In genomic region chr7:105740089-105740795, GRCm38 (mm10) we compare ENCODE assay signal across 22 mouse cellular contexts. TPM values are rescaled to one million over a fixed set of nuclear protein-coding genes. Genes with fewer than 3 reads are reported as not detected.
DNase-seq lines count a peak whose midpoint lies in the region; ATAC-seq and TF ChIP-seq lines count a peak whose summit lies in the region.
"Had no signal": no experiment of that assay in that cellular context is flagged by ENCODE, and none has a peak within 500 bp of the region (broad histone marks: within the 10 kb centered on the region; RNA-seq: fewer than 3 reads in every experiment).

No protein-coding gene starts in this region.

- H3K79me2 ChIP-seq in CH12.LX (replicated peaks; ENCODE audit: control insufficient read depth, extremely low read depth, insufficient read depth, poor library complexity, severe bottlenecking), result peaks cover 20% of the 10 kb centered on the region

- peak overlapping the region; percentile 93; the same call in 1 of the 2 replicates for H3K27ac ChIP-seq in kidney, embryonic 14.5 days (ENCODE audit: low read depth, low read length)
- no peak overlapping the region for H3K27ac ChIP-seq in CH12.LX (ENCODE audit: insufficient read depth, low read depth)
- H3K27ac ChIP-seq in brown adipose tissue, adult 24 weeks (replicated peaks; ENCODE audit: low read depth, low read length), result peak overlapping the region; percentile 93
- H3K27ac ChIP-seq: hindbrain, embryonic 14.5 days; neural tube, embryonic 15.5 days had no signal

- dilution Hi-C loops in CH12.LX (cut with MboI; ENCODE audit: extremely low pct_ligation_motif_present, extremely low pct_unique_long_range_greater_than_20kb, low sequenced_read_pairs), result no loop called here

- H3K27me3 ChIP-seq in kidney, embryonic 14.5 days (ENCODE audit: control insufficient read depth, insufficient read depth, low read length), result no peaks in the 10 kb centered on the region
- no peaks in the 10 kb centered on the region for H3K27me3 ChIP-seq in CH12.LX (replicated peaks)
- H3K27me3 ChIP-seq: neural tube, embryonic 15.5 days had no signal

- WGBS in kidney, embryonic 14.5 days, result 90% methylated on average over 13 of the region's 13 CpGs

- ATAC-seq in kidney, embryonic 14.5 days (ENCODE audit: low FRiP score, low TSS enrichment), result no peak
- ATAC-seq in inflammation-experienced regulatory T-cells, adult 6 months, result no peak
- ATAC-seq: intestine, postnatal 0 days; lung, postnatal 0 days had no signal

- no peak overlapping the region for H3K4me2 ChIP-seq in kidney, embryonic 14.5 days (replicated peaks; ENCODE audit: low read depth, low read length)
- no peak overlapping the region for H3K4me2 ChIP-seq in CH12.LX (ENCODE audit: insufficient read depth, low read depth, poor library complexity, severe bottlenecking)
- H3K4me2 ChIP-seq: hindbrain, embryonic 14.5 days; neural tube, embryonic 15.5 days had no signal

- peaks cover 37% of the 10 kb centered on the region for H3K36me3 ChIP-seq in kidney, embryonic 14.5 days (ENCODE audit: control insufficient read depth, insufficient read depth, low read length)
- H3K36me3 ChIP-seq in CH12.LX (replicated peaks in 1 of 2; ENCODE audit: control insufficient read depth in 1 of 2, insufficient read depth in 1 of 2, low read length in 1 of 2), result peaks cover 32 to 38% of the 10 kb centered on the region in 2 experiments

- TF ChIP-seq POLR2A in CH12.LX (IDR thresholded peaks at IDR 0.05; ENCODE audit: low read depth, low read length), result peak; percentile 18

- TF ChIP-seq CTCF in CH12.LX (conservative IDR thresholded peaks at IDR 0.05 in 1 of 2, IDR thresholded peaks at IDR 0.05 in 1 of 2; ENCODE audit: low read depth in 2 of 2, low read length in 2 of 2), result no peak

- H3K9ac ChIP-seq in kidney, embryonic 14.5 days (ENCODE audit: low read depth, low read length), result no peak overlapping the region
- no peak overlapping the region for H3K9ac ChIP-seq in CH12.LX (ENCODE audit: insufficient read depth, low read depth)
- H3K9ac ChIP-seq: hindbrain, embryonic 14.5 days; liver, embryonic 14.5 days; neural tube, embryonic 15.5 days had no signal

- DNase-seq in heart, adult 11 months, result peak; percentile 88
- DNase-seq in heart, postnatal 10 days, result no peak
- no peak for DNase-seq in kidney, postnatal 36 days
- no peak for DNase-seq in CH12.LX (ENCODE audit: extremely low read depth)
- DNase-seq in adrenal gland, postnatal 10 days, result no peak
- DNase-seq: adrenal gland, adult 2 months; cerebellum, postnatal 10 days; embryo, embryonic 11 days; gastrocnemius, postnatal 36 days; heart, postnatal 14 days; kidney, postnatal 10 days; midbrain, embryonic 14.5 days; spleen, adult 18-20 months; thymus, adult 18-20 months had no signal

- no peaks in the 10 kb centered on the region for H3K9me3 ChIP-seq in kidney, embryonic 14.5 days (ENCODE audit: control insufficient read depth, low read length)
- no peaks in the 10 kb centered on the region for H3K9me3 ChIP-seq in CH12.LX (replicated peaks; ENCODE audit: low read length)
- H3K9me3 ChIP-seq: neural tube, embryonic 15.5 days had no signal

- TF ChIP-seq EP300 in CH12.LX (IDR thresholded peaks at IDR 0.05; ENCODE audit: low read length), result no peak

- intact Hi-C loops in heart, postnatal 10 days (cut with DNase I), result no loop called here

- H3K4me1 ChIP-seq in kidney, embryonic 14.5 days (ENCODE audit: control insufficient read depth, insufficient read depth, low read length), result peaks cover 22% of the 10 kb centered on the region
- peaks cover 6 to 53% of the 10 kb centered on the region in 2 experiments for H3K4me1 ChIP-seq in CH12.LX (ENCODE audit: control insufficient read depth in 1 of 2, insufficient read depth in 2 of 2)
- peaks cover 6% of the 10 kb centered on the region; the same call in 1 of the 2 replicates for H3K4me1 ChIP-seq in brown adipose tissue, adult 24 weeks (ENCODE audit: control insufficient read depth, insufficient read depth, insufficient read length, low read length)

- in situ Hi-C loops in CH12.LX (cut with MboI; ENCODE audit: low pct_ligation_motif_present, low pct_unique_long_range_greater_than_20kb, low sequenced_read_pairs), result loop anchor here (5.0 kb wide), 1 partner anchor 67 kb away; no protein-coding TSS in a partner anchor

- TF ChIP-seq RAD21 in CH12.LX (IDR thresholded peaks at IDR 0.05; ENCODE audit: low read depth, low read length), result no peak

- no peak overlapping the region for H3K4me3 ChIP-seq in kidney, embryonic 14.5 days (ENCODE audit: low read length)
- no peak overlapping the region for H3K4me3 ChIP-seq in CH12.LX (replicated peaks in 1 of 3; ENCODE audit: low read depth in 2 of 3, low read length in 2 of 3, poor library complexity in 1 of 3)
- H3K4me3 ChIP-seq in brown adipose tissue, adult 24 weeks (ENCODE audit: insufficient read depth, low read depth, low read length), result no peak overlapping the region
- H3K4me3 ChIP-seq: neural tube, embryonic 15.5 days had no signal

TF ChIP-seq in CH12.LX, 34 proteins besides CTCF, POLR2A, EP300 and RAD21 (continues in another document):
- TF ChIP-seq IRF4 (IDR thresholded peaks at IDR 0.05; ENCODE audit: low read depth, low read length), result no peak
- no peak for TF ChIP-seq MAX (IDR thresholded peaks at IDR 0.05; ENCODE audit: low read length)
- no peak for TF ChIP-seq PAX5 (IDR thresholded peaks at IDR 0.05; ENCODE audit: low read length)
- no peak for TF ChIP-seq HCFC1 (IDR thresholded peaks at IDR 0.05; ENCODE audit: low read depth, low read length)
- no peak for TF ChIP-seq JUND (conservative IDR thresholded peaks at IDR 0.05; ENCODE audit: low read depth, low read length)
- TF ChIP-seq E2F4 (IDR thresholded peaks at IDR 0.05; ENCODE audit: insufficient replicate concordance, low read depth, low read length), result no peak
- TF ChIP-seq SIN3A (IDR thresholded peaks at IDR 0.05; ENCODE audit: low read length), result no peak
- TF ChIP-seq GABPA (IDR thresholded peaks at IDR 0.05; ENCODE audit: insufficient replicate concordance, low read depth, low read length), result no peak
- no peak for TF ChIP-seq ZMIZ1 (IDR thresholded peaks at IDR 0.05; ENCODE audit: low read depth, low read length)
- no peak for TF ChIP-seq ELF1 (IDR thresholded peaks at IDR 0.05; ENCODE audit: low read depth, low read length)
- TF ChIP-seq KAT2A (IDR thresholded peaks at IDR 0.05; ENCODE audit: insufficient replicate concordance, low read length), result no peak
- no peak for TF ChIP-seq NRF1 (IDR thresholded peaks at IDR 0.05; ENCODE audit: low read depth, low read length)

RNA-seq across cellular contexts. Expression of gene Rrp8, which starts 3.1 kb away (rescaled TPM):
- total RNA-seq in heart, postnatal 10 days (2021), result 10 to 100 TPM; 14.3 to 14.7 TPM
- polyA plus RNA-seq in kidney, embryonic 14.5 days (2014; fragmentation: Nextera tagmentation; extraction: Ambion mirVana), result 28.5 and 46.7 TPM in 2 replicates
- total RNA-seq in CH12.LX (2012; rRNA removed), result 28.7 and 43.7 TPM in 2 replicates
- 57.3 and 66.0 TPM in 2 replicates for total RNA-seq in CH12.LX (2014; rRNA removed)
- polyA plus RNA-seq in CH12.LX (2012; ENCODE audit: insufficient read length, low read depth), result 84.2 and 133 TPM in 2 replicates
- 5.7 and 11.3 TPM in 2 replicates for polyA plus RNA-seq in brown adipose tissue, adult 24 weeks (2012; ENCODE audit: insufficient read depth, insufficient read length, missing spikeins)
- total RNA-seq in adrenal gland, postnatal 10 days (2021), result 10 to 100 TPM; 15.3 to 17.6 TPM
- 10 to 100 TPM; 14.9 to 21.8 (median 19.9) TPM for polyA plus RNA-seq in inflammation-experienced regulatory T-cells, adult 6 months (2017; shearing (Covaris generic))

RNA-seq across cellular contexts. Expression of gene Ilk, which starts 3.9 kb away (rescaled TPM):
- total RNA-seq in heart, postnatal 10 days (2021), result 100 to 1,000 TPM; 156 to 157 TPM
- polyA plus RNA-seq in kidney, embryonic 14.5 days (2014; fragmentation: Nextera tagmentation; extraction: Ambion mirVana), result 249 and 305 TPM in 2 replicates
- total RNA-seq in CH12.LX (2012; rRNA removed) (32.4 and 32.6 TPM in 2 replicates), CH12.LX (2014; rRNA removed) (40.3 and 42.6 TPM in 2 replicates)
- 45.9 and 51.1 TPM in 2 replicates for polyA plus RNA-seq in CH12.LX (2012; ENCODE audit: insufficient read length, low read depth)
- polyA plus RNA-seq in brown adipose tissue, adult 24 weeks (2012; ENCODE audit: insufficient read depth, insufficient read length, missing spikeins), result 72.1 and 106 TPM in 2 replicates
- total RNA-seq in adrenal gland, postnatal 10 days (2021), result 100 to 1,000 TPM; 135 to 139 TPM
- 100 to 1,000 TPM; 152 to 175 (median 153) TPM for polyA plus RNA-seq in inflammation-experienced regulatory T-cells, adult 6 months (2017; shearing (Covaris generic))

RNA-seq across cellular contexts. Expression of gene Taf10, which starts 3.9 kb away (rescaled TPM):
- total RNA-seq in heart, postnatal 10 days (2021), result 100 to 1,000 TPM; 102 to 108 TPM
- polyA plus RNA-seq in kidney, embryonic 14.5 days (2014; fragmentation: Nextera tagmentation; extraction: Ambion mirVana), result 180 and 241 TPM in 2 replicates
- total RNA-seq in CH12.LX (2012; rRNA removed), result 259 and 331 TPM in 2 replicates
- total RNA-seq in CH12.LX (2014; rRNA removed), result 259 and 461 TPM in 2 replicates
- 297 and 330 TPM in 2 replicates for polyA plus RNA-seq in CH12.LX (2012; ENCODE audit: insufficient read length, low read depth)
- polyA plus RNA-seq in brown adipose tissue, adult 24 weeks (2012; ENCODE audit: insufficient read depth, insufficient read length, missing spikeins), result 146 and 163 TPM in 2 replicates
- total RNA-seq in adrenal gland, postnatal 10 days (2021), result 100 to 1,000 TPM; 167 to 172 TPM
- polyA plus RNA-seq in inflammation-experienced regulatory T-cells, adult 6 months (2017; shearing (Covaris generic)), result 10 to 100 TPM; 12.4 to 25.1 (median 14.3) TPM

RNA-seq across cellular contexts. Expression of gene Tpp1, which starts 11.8 kb away (rescaled TPM):
- 10 to 100 TPM; 42.2 to 46.6 TPM for total RNA-seq in heart, postnatal 10 days (2021)
- polyA plus RNA-seq in kidney, embryonic 14.5 days (2014; fragmentation: Nextera tagmentation; extraction: Ambion mirVana), result 58.0 and 86.4 TPM in 2 replicates
- total RNA-seq in CH12.LX (2012; rRNA removed) (25.1 and 29.9 TPM in 2 replicates), CH12.LX (2014; rRNA removed) (13.8 and 19.1 TPM in 2 replicates)
- polyA plus RNA-seq in CH12.LX (2012; ENCODE audit: insufficient read length, low read depth), result 45.4 and 49.1 TPM in 2 replicates
- 64.0 and 83.2 TPM in 2 replicates for polyA plus RNA-seq in brown adipose tissue, adult 24 weeks (2012; ENCODE audit: insufficient read depth, insufficient read length, missing spikeins)
- 10 to 100 TPM; 65.5 to 68.8 TPM for total RNA-seq in adrenal gland, postnatal 10 days (2021)
- 100 to 1,000 TPM in 2 of 3 experiments, 10 to 100 TPM in 1; 92.5 to 132 (median 131) TPM for polyA plus RNA-seq in inflammation-experienced regulatory T-cells, adult 6 months (2017; shearing (Covaris generic))

RNA-seq across cellular contexts. Expression of gene Dchs1, which starts 47.2 kb away (rescaled TPM):
- total RNA-seq in heart, postnatal 10 days (2021), result 10 to 100 TPM; 30.6 to 34.2 TPM
- 13.1 and 19.0 TPM in 2 replicates for polyA plus RNA-seq in kidney, embryonic 14.5 days (2014; fragmentation: Nextera tagmentation; extraction: Ambion mirVana)
- total RNA-seq in CH12.LX (2012; rRNA removed) (0.04 TPM in 1 of 2 replicates, not detected in the other), CH12.LX (2014; rRNA removed) (not detected in 2 replicates)
- polyA plus RNA-seq in CH12.LX (2012; ENCODE audit: insufficient read length, low read depth), result 0.03 TPM in 1 of 2 replicates, not detected in the other
- polyA plus RNA-seq in brown adipose tissue, adult 24 weeks (2012; ENCODE audit: insufficient read depth, insufficient read length, missing spikeins), result 0.55 and 0.71 TPM in 2 replicates
- 10 to 100 TPM; 11.8 to 17.1 TPM for total RNA-seq in adrenal gland, postnatal 10 days (2021)
- polyA plus RNA-seq in inflammation-experienced regulatory T-cells, adult 6 months (2017; shearing (Covaris generic)), result under 1 TPM in 1 of 3 experiments, not detected in 2; 0.08 TPM
